Mouse (Mus musculus) MEL (cell line): ENCODE data around the gene Gramd2.

Experiments used
- CTCF ChIP-seq, 3 experiments: IDR thresholded peaks in 2 of 3; conservative IDR thresholded peaks in 1 of 3; 2 replicates each; pipeline ENCODE4 v1.5.1; 2011 to 2012; ENCODE audit warnings: low read length in 3 of 3, low read depth in 2 of 3, mild to moderate bottlenecking in 2 of 3, improper control_type of control experiment in 1 of 3, inconsistent platforms in 1 of 3, mixed read lengths in 1 of 3, moderate library complexity in 1 of 3; ENCODE audit not compliant: control insufficient read depth in 1 of 3, insufficient read depth in 1 of 3, poor library complexity in 1 of 3, severe bottlenecking in 1 of 3
- E2F4 ChIP-seq: IDR thresholded peaks from 2 replicates; pipeline ENCODE4 v1.6.1; 2011; ENCODE audit warnings: low read depth, low read length, improper control_type of control experiment, borderline replicate concordance
- MAFK ChIP-seq: IDR thresholded peaks from 2 replicates; pipeline ENCODE4 v1.6.1; 2011; ENCODE audit warnings: low read depth, mild to moderate bottlenecking, low read length, improper control_type of control experiment, borderline replicate concordance
- MXI1 ChIP-seq: IDR thresholded peaks from 2 replicates; pipeline ENCODE4 v1.6.1; 2011; ENCODE audit warnings: mild to moderate bottlenecking, low read depth, low read length, improper control_type of control experiment
- POLR2A ChIP-seq, 2 experiments: IDR thresholded peaks; 2 replicates each; pipeline ENCODE4 v1.6.1; 2011 to 2012; ENCODE audit warnings: low read length in 2 of 2, mild to moderate bottlenecking in 2 of 2, control low read depth in 1 of 2, improper control_type of control experiment in 1 of 2, low read depth in 1 of 2, moderate library complexity in 1 of 2; ENCODE audit not compliant: control insufficient read depth in 1 of 2, insufficient read depth in 1 of 2, poor library complexity in 1 of 2
- RCOR1 ChIP-seq: IDR thresholded peaks from 2 replicates; pipeline ENCODE4 v1.6.1; 2012; ENCODE audit warnings: low read depth, mild to moderate bottlenecking, inconsistent platforms, low read length, improper control_type of control experiment
- SMC3 ChIP-seq: IDR thresholded peaks from 2 replicates; pipeline ENCODE4 v1.6.1; 2011; ENCODE audit warnings: low read depth, low read length, improper control_type of control experiment
- TBP ChIP-seq: IDR thresholded peaks from 2 replicates; pipeline ENCODE4 v1.8.0; 2011; ENCODE audit warnings: low read depth, low read length, improper control_type of control experiment
- ZKSCAN1 ChIP-seq: IDR thresholded peaks from 2 replicates; pipeline ENCODE4 v1.6.1; 2012; ENCODE audit warnings: low read depth, mild to moderate bottlenecking, inconsistent platforms, low read length, improper control_type of control experiment, moderate library complexity
- ZNF384 ChIP-seq: IDR thresholded peaks from 2 replicates; pipeline ENCODE4 v1.6.1; 2012; ENCODE audit warnings: low read depth, mild to moderate bottlenecking, inconsistent platforms, low read length, improper control_type of control experiment

GRCm38 (mm10) chr9:59687416-59688046 is 7.6 kb downstream of the Gramd2 start:
- no peak for TF ChIP-seq SMC3
- no peak for TF ChIP-seq ZKSCAN1
- TF ChIP-seq POLR2A (IDR thresholded peaks at IDR 0.05; ENCODE audit: control insufficient read depth in 1 of 2, insufficient read depth in 1 of 2, low read depth in 1 of 2, low read length in 2 of 2, poor library complexity in 1 of 2), result no peak
- TF ChIP-seq ZNF384, result no peak
- no peak for TF ChIP-seq E2F4
- TF ChIP-seq CTCF (IDR thresholded peaks at IDR 0.05 in 2 of 3, conservative IDR thresholded peaks at IDR 0.05 in 1 of 3; ENCODE audit: control insufficient read depth in 1 of 3, insufficient read depth in 1 of 3, low read depth in 2 of 3, low read length in 3 of 3, poor library complexity in 1 of 3, severe bottlenecking in 1 of 3), result no peak
- peak; percentile 9; the same call in 1 of the 2 replicates for TF ChIP-seq RCOR1
- no peak for TF ChIP-seq TBP
- peak; percentile 41; the same call in 1 of the 2 replicates for TF ChIP-seq MAFK
- TF ChIP-seq MXI1, result no peak
